Mouse (Mus musculus) forebrain, embryonic 14.5 days (tissue): ENCODE data around the gene Pak7. TPM values are rescaled to one million over a fixed set of nuclear protein-coding genes. Genes with fewer than 3 reads are reported as not detected.
"Not testable (repeated sequence)": the region's sequence is repeated elsewhere in the genome, so short reads cannot be mapped to it uniquely, and the experiment has no call there.

ENCODE experiments used
- ATAC-seq: fragments of 200-750 bp; cut with Nextera tagmentation; 2 replicates; pipeline ENCODE4 v1.8.0; 2017; ENCODE audit warnings: mild to moderate bottlenecking, moderate library complexity
- DNase-seq: peaks from one replicate; pipeline ENCODE4 v3.0.0-alpha.2; 2015; ENCODE audit warnings: low spot score
- H3K27ac ChIP-seq: fragments of 300-500 bp; sonication (generic); 2 replicates; pipeline ENCODE4 v1.5.1; 2014; ENCODE audit warnings: low read depth, mild to moderate bottlenecking, control low read depth, low read length, moderate library complexity
- H3K27me3 ChIP-seq: fragments of 300-500 bp; sonication (generic); replicated peaks from 2 replicates; pipeline ENCODE4 v1.6.1; 2014; ENCODE audit warnings: low read length, control low read depth, mixed read lengths; ENCODE audit not compliant: control insufficient read depth, insufficient read depth
- H3K36me3 ChIP-seq: fragments of 300-500 bp; sonication (generic); 2 replicates; pipeline ENCODE4 v1.6.1; 2014; ENCODE audit warnings: low read length, control low read depth; ENCODE audit not compliant: control insufficient read depth, insufficient read depth
- H3K4me1 ChIP-seq: fragments of 300-500 bp; sonication (generic); 2 replicates; pipeline ENCODE4 v1.6.1; 2014; ENCODE audit warnings: antibody characterized with exemption, low read length, control low read depth; ENCODE audit not compliant: control insufficient read depth, insufficient read depth
- H3K4me2 ChIP-seq: fragments of 300-500 bp; sonication (generic); 2 replicates; pipeline ENCODE4 v1.6.1; 2014; ENCODE audit warnings: mild to moderate bottlenecking, control low read depth, low read length
- H3K4me3 ChIP-seq: fragments of 300-500 bp; sonication (generic); 2 replicates; pipeline ENCODE4 v1.5.1; 2014; ENCODE audit warnings: low read depth, low read length, control low read depth
- H3K9ac ChIP-seq: fragments of 300-500 bp; sonication (generic); 2 replicates; pipeline ENCODE4 v1.6.1; 2014; ENCODE audit warnings: mild to moderate bottlenecking, low read length, control low read depth, moderate library complexity
- H3K9me3 ChIP-seq: fragments of 300-500 bp; sonication (generic); replicated peaks from 2 replicates; pipeline ENCODE4 v1.6.1; 2016; ENCODE audit warnings: low read length, control low read depth, mixed read lengths; ENCODE audit not compliant: control insufficient read depth
- WGBS: fragments of 180-500 bp; shearing (Covaris S2); extraction: QIAGEN DNeasy Blood & Tissue Kit; methylation state at CpG from one replicate; pipeline ENCODE4 v1.1.7; 2014; 5-methylcytosine and 5-hydroxymethylcytosine counted together
- polyA plus RNA-seq: library from polyadenylated mRNA; unstranded; fragments of >200 nt; fragmentation: Nextera tagmentation; extraction: Ambion mirVana; gene quantifications from 2 replicates; pipeline ENCODE4 v1.2.1, GENCODE M21; 2014

Pak7 gene
- polyA plus RNA-seq, 1 experiment from 2014 or later: 29.7 TPM

GRCm38 (mm10) chr2:136350459-136350858 is 37.3 kb downstream of the Pak7 start:
- Histone ChIP-seq H3K4me3 (no peak overlapping the region), H3K36me3 (no peaks in the 10 kb centered on the region), H3K4me2 (no peak overlapping the region), H3K27ac (no peak overlapping the region), H3K9ac (no peak overlapping the region), H3K4me1 (no peaks in the 10 kb centered on the region), H3K9me3 (no peaks in the 10 kb centered on the region), H3K27me3 (no peaks in the 10 kb centered on the region)
- WGBS: 80% methylated on average over 3 of the region's 3 CpGs
- no peak for DNase-seq
- no peak for ATAC-seq

GRCm38 (mm10) chr2:136349671-136350275 is 38.0 kb downstream of the Pak7 start:
- no peak overlapping the region for H3K4me3 ChIP-seq
- no peaks in the 10 kb centered on the region for H3K36me3 ChIP-seq
- DNase-seq (no peak), ATAC-seq (no peak)
- no peaks in the 10 kb centered on the region for H3K4me1 ChIP-seq
- H3K27ac ChIP-seq: no peak overlapping the region
- H3K9me3 ChIP-seq: no peaks in the 10 kb centered on the region
- H3K27me3 ChIP-seq: no peaks in the 10 kb centered on the region
- no peak overlapping the region for H3K4me2 ChIP-seq
- 81% methylated on average over 8 of the region's 8 CpGs for WGBS
- no peak overlapping the region for H3K9ac ChIP-seq

- ATAC-seq, H3K4me3 ChIP-seq, H3K27me3 ChIP-seq, H3K4me2 ChIP-seq, H3K9ac ChIP-seq, H3K36me3 ChIP-seq, H3K27ac ChIP-seq, H3K9me3 ChIP-seq, H3K4me1 ChIP-seq, DNase-seq: not testable (repeated sequence)
- WGBS: 75% methylated on average over 4 of the region's 4 CpGs
These were observed 43.5 kb downstream of the Pak7 start for GRCm38 (mm10) chr2:136344240-136344780.

- ATAC-seq (no peak), DNase-seq (no peak)
- Histone ChIP-seq H3K9ac (no peak overlapping the region), H3K27me3 (no peaks in the 10 kb centered on the region), H3K4me3 (no peak overlapping the region), H3K27ac (no peak overlapping the region), H3K4me2 (no peak overlapping the region), H3K4me1 (no peaks in the 10 kb centered on the region), H3K9me3 (no peaks in the 10 kb centered on the region), H3K36me3 (no peaks in the 10 kb centered on the region)
- 87% methylated on average over 1 of the region's 1 CpGs for WGBS
These were observed 57.8 kb downstream of the Pak7 start for GRCm38 (mm10) chr2:136329974-136330373.

GRCm38 (mm10) chr2:136325646-136326045 is 62.1 kb downstream of the Pak7 start:
- DNase-seq: no peak
- no peaks in the 10 kb centered on the region for H3K9me3 ChIP-seq
- H3K4me2 ChIP-seq: no peak overlapping the region
- 85% methylated on average over 4 of the region's 4 CpGs for WGBS
- ATAC-seq: no peak
- no peaks in the 10 kb centered on the region for H3K27me3 ChIP-seq
- no peak overlapping the region for H3K4me3 ChIP-seq
- no peaks in the 10 kb centered on the region for H3K4me1 ChIP-seq
- no peaks in the 10 kb centered on the region for H3K36me3 ChIP-seq
- no peak overlapping the region for H3K27ac ChIP-seq
- no peak overlapping the region for H3K9ac ChIP-seq

- ATAC-seq (peak; percentile 69), DNase-seq (peak; percentile 33)
- 59% methylated on average over 3 of the region's 3 CpGs for WGBS
- Histone ChIP-seq H3K9ac (no peak overlapping the region), H3K4me2 (no peak overlapping the region), H3K36me3 (no peaks in the 10 kb centered on the region), H3K4me3 (no peak overlapping the region), H3K27me3 (no peaks in the 10 kb centered on the region), H3K4me1 (no peaks in the 10 kb centered on the region), H3K27ac (no peak overlapping the region), H3K9me3 (no peaks in the 10 kb centered on the region)
These were observed 78.5 kb downstream of the Pak7 start for GRCm38 (mm10) chr2:136309313-136309712.

GRCm38 (mm10) chr2:136308743-136309142 is 79.0 kb downstream of the Pak7 start:
- Histone ChIP-seq H3K27ac (peak overlapping the region; percentile 14; the same call in 1 of the 2 replicates), H3K4me2 (no peak overlapping the region), H3K4me1 (no peaks in the 10 kb centered on the region), H3K9me3 (no peaks in the 10 kb centered on the region), H3K4me3 (no peak overlapping the region), H3K9ac (no peak overlapping the region), H3K27me3 (no peaks in the 10 kb centered on the region), H3K36me3 (no peaks in the 10 kb centered on the region)
- 82% methylated on average over 4 of the region's 4 CpGs for WGBS
- no peak for ATAC-seq
- DNase-seq: no peak

GRCm38 (mm10) chr2:136302201-136302600 is 85.6 kb downstream of the Pak7 start:
- Histone ChIP-seq H3K4me3 (no peak overlapping the region), H3K27me3 (no peaks in the 10 kb centered on the region), H3K4me1 (no peaks in the 10 kb centered on the region), H3K27ac (no peak overlapping the region), H3K4me2 (no peak overlapping the region), H3K9me3 (no peaks in the 10 kb centered on the region), H3K9ac (no peak overlapping the region), H3K36me3 (no peaks in the 10 kb centered on the region)
- ATAC-seq (no peak), DNase-seq (no peak)
- 85% methylated on average over 2 of the region's 2 CpGs for WGBS

- no peaks in the 10 kb centered on the region for H3K27me3 ChIP-seq
- H3K27ac ChIP-seq: no peak overlapping the region
- ATAC-seq (peak; percentile 61; the same call in 1 of the 2 replicates), DNase-seq (peak; percentile 64)
- H3K9ac ChIP-seq: no peak overlapping the region
- H3K9me3 ChIP-seq: no peaks in the 10 kb centered on the region
- no peak overlapping the region for H3K4me2 ChIP-seq
- no peaks in the 10 kb centered on the region for H3K4me1 ChIP-seq
- H3K36me3 ChIP-seq: no peaks in the 10 kb centered on the region
- H3K4me3 ChIP-seq: no peak overlapping the region
These were observed 86.4 kb downstream of the Pak7 start for GRCm38 (mm10) chr2:136301406-136301805.
